Mouse (Mus musculus) liver, embryonic 14.5 days (tissue): ENCODE results near the gene Trim61.

Experiments
- CTCF ChIP-seq: IDR thresholded peaks from 2 replicates; pipeline ENCODE4 v1.5.1; 2016; ENCODE audit warnings: antibody characterized with exemption, low read depth, control low read depth
- EP300 ChIP-seq: IDR thresholded peaks from 2 replicates; pipeline ENCODE4 v1.6.1; 2016; ENCODE audit warnings: antibody characterized with exemption, low read depth

DNA sequence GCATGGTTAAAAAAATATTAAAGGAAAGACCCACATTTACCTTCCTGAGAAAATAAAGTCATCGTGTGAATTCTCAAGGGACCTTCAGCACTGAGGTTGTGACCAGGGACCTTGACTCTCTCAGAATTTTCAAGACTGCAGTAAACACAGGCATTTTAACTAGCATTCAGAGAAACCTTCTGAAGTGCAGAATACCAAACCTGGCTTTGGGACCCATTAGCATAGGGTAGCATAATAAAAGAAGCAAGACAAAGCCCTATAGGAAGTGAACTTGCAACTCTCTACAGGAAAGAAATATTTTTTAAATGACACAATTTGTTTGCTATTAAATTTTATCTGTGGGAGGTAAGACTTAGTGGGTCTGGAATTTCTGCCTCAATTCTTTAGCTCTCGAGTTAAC, 45.7 kb upstream of the Trim61 start:
- TF ChIP-seq CTCF (no peak), EP300 (no peak)
